Mouse (Mus musculus) cerebellum, adult 11 months (tissue): ENCODE measurements around the gene Prph.
"Not testable (repeated sequence)": the region's sequence is repeated elsewhere in the genome, so short reads cannot be mapped to it uniquely, and the experiment has no call there.

Experiments used
- DNase-seq: peaks from one replicate; pipeline ENCODE4 v3.0.0; 2022

Prph gene

DNA sequence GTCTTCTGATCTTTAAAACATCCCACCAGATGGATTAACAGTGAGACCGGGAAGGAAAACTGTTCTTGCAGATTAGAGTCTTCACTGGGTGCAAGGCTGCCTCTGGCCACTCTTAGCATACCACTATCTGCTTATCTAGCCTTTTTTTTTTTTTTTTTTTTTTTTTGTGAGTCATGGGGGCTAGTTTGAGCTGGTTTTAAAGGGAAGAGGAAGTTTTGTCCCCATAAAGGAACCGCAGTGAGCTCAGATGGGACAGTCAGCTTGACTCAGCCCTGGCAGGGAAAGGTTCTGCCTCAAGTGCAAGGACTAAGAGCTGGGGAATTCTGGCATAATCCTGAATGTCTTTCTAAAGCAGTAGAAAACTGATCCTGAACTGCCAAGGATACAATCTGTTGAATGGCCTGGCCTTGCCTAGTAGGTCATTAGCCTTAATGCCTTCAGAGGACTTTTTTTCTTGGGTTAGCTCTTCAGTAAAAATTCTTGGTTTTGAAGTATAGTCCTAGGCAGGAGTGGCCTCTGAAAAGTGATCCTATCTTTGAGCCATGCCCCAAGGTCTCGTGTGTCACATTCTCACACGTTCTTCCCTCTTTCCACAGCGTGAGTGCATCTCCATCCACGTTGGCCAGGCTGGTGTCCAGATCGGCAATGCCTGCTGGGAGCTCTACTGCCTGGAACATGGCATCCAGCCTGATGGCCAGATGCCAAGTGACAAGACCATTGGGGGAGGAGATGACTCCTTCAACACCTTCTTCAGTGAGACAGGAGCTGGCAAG, 21.3 kb upstream of the Prph start:
- DNase-seq: no peak

DNA sequence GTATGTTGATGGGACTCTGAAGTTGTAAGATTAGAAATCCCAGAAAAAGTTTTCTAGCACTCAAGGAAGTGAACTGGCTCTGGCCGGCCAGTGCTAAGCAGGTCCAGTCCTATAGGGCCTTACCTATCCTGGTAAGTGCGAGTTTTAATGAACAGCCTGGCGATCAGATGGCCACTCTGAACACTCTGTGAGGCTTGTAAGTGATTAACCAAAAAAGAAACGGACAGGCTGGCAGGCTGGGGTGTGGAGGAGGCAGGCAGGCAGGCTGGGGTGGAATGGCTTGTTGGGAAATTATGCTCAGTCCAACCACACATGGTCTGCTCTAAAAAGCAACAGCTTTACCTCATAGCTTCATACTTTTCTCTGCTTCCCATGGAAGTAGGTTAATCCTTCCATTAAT, 19.5 kb upstream of the Prph start:
- DNase-seq: no peak

DNA sequence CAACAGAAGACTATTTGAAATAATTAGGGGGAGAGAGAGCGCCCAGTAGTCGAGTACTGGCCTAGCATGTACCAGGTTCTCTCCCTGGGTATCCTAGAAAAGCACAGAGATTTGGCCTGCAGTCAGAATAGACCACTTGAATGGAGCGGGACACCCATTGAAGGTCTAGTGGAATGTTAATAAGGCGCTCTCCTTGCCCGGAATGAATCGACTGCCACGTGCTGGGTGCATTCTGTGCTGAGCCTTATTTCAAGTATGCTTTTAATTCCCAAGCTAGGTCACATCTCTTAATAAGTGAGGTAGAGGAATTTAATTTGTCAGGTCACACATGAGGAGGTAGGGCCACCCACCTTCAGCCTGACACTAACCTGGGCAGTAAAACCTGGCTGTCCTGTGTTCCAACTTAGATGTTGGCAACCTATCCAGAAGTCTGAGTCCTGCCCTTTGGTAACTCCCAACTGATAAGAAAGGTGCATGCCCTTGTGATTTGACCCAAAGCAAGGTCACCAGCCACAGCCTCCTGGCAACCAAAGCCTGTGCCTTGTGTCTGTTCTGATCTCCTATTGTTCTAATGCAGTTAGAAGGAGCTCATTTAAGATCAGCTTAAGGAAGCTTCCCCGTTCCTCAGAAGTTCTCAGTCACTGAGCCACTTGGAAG, 18.6 kb upstream of the Prph start:
- no peak for DNase-seq

DNA sequence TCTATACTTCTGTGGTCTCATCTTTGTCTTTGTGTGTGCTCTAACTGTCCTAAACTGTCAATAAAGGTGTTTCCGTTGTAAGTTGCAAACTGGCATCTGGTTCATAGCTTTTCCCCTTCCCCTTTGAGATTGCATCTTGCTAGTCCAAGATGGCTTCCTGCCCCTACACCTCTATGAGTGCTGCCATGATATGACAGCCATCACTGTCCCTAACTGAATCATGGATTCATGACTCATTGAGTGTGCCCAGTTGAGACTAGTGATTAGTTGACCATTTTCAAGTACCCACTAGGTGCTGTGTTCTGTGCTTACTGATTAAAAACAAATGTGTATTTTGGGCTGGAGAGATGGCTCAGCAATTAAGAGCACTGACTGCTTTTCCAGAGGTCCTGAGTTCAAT, 16.9 kb upstream of the Prph start:
- DNase-seq: no peak

DNA sequence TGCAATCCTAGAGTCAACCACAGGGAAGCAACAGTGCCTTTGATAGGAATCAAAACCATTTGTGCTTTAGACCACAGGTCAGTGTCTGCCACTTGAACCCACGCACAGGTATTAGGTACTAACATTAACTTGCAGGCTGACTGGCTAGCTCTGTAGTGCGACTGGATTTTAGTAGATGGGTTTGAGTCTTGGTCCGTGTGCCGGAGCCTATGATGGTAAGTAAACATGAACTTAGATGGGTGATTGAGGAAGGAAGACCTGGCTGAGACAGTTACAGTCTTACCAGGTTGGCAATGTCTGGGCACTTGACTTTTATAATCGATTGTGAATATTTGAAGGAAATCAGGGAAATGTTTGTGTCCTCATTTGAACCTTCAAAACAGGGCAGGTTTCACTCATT, 16.2 kb upstream of the Prph start:
- no peak for DNase-seq

DNA sequence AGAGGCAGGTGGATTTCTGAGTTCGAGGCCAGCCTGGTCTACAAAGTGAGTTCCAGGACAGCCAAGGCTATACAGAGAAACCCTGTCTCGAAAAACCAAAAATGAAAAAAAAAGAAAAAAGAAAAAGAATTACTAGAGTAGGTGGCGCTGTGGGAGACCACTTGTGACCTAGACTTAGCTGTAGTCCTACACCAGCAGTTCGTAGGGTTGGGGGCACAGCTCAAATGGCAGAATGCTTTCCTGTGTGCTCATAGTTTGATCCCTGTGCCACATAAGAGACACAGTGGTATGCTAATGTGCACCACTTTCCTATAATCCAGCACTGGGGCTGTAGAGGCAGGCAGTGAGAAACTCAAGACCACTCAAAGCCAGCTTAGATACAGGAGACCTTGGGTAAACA, 15.7 kb upstream of the Prph start:
- DNase-seq: no peak

DNA sequence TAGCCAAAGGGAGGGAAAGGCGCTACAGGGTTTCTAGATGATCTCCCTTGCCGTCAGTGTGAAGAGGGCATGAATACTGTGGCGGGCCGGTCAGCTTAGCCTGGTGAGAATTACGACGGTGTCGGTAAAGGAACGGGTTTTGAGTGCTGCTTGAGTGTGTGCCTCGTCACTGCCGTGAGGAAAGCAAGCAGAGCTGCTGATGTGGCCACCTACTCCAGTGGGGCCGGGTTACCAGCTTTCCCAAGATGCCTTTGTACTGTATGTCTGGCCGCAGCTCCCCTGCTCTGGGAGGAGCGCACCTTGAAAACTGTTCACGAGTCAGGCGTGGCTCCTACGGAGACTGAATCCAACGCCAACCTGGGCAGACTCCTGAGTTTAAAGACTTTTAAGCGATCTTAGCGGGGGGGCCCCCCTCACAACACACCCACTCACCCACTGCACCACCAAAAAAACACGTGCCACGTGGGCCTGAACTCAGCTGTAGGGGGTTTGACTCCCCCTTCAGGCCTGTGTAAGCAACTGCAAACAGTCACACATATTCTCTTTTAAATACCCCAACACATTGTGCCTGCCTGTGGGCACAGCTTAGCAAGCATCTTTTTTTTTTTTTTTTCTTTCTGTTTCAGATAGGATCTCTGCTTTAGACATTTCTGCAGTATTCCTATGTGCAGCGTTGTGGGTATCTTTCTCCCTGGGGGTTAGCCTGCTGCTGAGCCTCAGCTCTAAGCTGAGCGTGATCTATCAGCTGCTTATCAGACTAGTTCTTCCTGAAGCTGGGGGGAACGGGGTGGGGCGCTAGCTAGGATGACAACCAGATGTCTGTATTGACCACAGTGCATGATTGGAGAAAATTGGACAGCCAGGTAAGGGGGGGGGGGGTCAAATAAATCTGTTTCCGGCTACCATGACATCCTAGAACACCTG, 14.7 kb upstream of the Prph start:
- DNase-seq: no peak

DNA sequence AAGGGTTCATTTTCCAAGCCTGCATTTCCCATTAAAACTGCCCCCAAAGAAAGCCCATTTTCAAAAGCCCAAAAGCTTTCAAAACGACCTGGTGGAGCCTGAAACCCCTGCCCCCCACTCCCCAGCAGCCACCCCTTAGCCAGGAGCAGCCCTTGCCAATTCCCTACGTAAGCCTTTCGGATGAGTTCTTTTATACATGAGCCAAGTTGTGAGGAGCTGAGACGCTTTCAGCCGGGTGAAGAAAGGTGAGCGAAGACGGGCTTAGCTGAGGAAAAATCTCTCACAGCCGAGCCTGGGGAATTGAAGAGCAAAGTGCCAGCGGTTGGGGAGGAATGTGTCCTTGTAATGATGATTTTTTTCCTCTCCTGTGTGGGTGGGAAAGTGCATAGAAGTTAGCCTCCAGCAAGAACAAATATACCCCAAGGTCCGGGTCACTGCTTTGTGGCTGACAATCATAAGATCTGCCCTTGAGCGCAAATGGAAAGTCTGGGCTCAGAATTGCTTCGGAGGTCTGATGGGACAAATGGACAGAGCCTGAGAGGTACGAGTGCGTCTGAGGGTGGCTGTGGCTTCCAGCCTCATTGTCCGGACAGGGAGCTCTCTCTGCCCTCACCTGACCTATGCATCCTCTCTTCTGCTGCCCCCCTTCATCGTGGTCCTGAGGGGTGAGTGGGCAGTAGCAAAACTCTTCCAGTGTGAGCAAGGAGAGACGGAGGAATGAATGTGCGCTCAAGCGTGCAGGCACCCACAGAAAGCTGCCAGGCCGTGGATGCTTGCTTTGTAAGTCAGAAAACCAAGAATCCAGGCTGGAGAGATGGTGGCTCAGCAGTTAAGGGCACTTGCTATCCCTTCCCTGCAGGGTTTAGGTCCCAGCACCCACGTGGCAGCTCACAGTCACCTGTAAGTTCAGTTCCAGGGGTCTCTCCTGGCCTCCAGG, 13.8 kb upstream of the Prph start:
- no peak for DNase-seq

DNA sequence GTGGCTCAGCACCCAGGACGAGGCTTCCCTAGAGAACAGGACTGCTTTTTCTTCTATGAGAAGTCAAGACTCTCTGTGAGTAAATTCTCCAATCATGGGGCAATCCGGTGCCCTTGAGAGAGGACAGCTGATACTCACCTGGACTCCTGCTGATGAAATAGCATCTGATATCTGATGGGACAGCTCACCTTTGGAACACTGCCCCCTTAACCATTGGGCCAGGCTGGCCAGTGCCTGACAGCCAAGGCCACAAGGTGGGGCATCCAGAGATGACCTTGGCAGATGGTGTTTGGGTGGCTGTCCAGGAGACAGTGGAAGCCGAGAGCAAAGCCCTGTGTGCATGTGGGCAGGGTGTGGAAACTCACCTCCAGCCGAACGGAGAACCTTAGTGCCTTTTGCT, 12.6 kb upstream of the Prph start:
- DNase-seq: no peak

DNA sequence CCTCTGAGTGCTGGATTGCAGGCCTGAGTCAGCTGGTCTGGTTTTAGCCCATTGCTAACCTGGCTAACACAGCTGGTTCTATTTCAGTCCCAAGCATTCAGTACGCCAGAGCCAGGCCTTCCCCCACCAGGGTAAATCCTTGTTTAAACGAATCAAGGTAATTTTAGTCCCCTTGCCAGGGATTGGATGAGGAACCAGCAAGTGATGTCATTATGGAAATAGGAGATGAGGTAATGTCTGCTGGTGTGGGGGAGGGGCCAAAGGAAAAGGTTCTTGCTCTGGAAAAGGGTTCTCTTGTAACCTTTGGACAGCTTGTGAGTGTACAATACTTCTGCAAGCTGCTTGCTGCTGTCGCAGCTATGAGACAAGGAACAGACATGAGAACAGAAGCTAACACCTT, 10.1 kb upstream of the Prph start:
- DNase-seq: no peak

DNA sequence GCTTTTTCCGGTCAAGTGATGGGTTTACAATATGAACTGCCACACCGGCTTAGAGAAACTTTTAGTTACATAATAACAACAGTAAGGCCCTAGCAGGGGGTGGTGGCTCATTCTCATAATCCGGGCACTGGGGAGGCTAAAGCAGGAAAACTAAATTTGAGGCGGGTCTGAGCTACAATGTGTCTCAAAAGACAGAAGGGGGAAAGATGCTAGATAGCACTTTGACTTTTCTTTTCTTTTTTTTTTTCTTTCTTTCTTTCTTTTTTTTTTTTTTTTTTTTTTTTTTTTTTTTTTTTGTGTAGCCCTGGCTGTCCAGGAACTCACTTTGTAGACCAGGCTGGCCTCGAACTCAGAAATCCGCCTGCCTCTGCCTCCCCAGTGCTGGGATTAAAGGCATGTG, 9.2 kb upstream of the Prph start:
- not testable (repeated sequence) for DNase-seq

DNA sequence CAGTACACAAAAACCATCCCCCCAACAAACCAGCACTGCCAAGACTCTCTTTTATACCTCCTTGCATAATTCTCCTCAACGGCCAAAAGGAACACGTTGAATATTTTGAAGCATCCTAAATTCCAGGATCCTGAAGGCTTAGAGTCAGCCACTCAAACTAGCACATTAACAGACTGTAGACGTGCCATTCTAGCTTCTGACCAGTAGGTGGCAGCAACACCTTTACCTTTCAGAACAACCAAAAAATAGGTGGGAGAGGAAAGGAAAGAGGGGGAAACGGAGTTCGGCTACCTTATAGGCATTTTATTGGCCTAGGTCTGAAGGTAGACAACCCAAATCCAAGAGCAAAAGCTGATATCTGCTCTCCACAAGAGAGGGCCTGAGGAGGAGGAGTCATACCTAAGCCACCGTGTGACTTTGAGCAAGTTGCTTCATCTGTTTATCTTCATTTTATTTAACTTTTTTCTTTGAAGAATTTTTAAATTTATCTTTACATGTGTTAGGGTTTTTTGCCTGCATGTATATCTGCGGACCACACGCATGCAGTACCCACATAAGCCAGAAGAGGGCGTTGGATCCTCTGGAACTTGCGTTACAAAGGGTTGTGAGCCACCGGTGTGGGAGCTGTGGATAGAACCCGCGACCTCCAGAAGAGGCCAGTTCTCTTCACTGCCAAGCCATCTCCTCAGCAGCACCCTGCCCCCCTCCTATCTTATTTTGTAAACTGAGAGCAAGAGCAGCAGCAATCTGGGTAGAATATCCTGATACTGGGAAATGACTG, 5.3 kb upstream of the Prph start:
- peak; percentile 47 for DNase-seq

DNA sequence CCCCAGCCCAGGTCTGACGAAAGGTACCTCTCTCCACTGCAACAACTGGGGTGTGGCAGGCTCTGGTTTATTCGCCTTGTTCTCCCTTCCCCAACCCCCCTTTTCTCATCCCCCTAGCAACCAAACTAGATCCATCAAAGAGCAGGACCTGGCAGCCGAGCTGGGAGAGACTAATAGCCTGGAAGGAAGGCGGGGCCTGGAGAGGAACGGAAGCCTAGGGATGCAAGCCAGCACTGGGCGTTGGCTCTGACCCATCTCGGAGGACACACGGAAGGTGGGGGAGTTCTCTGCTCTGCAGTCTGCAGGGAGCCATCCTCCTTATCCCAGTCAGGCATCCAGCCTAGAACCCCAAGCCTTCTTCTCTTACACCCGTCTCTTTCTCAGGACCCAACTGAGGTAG, 1.6 kb upstream of the Prph start:
- no peak for DNase-seq

DNA sequence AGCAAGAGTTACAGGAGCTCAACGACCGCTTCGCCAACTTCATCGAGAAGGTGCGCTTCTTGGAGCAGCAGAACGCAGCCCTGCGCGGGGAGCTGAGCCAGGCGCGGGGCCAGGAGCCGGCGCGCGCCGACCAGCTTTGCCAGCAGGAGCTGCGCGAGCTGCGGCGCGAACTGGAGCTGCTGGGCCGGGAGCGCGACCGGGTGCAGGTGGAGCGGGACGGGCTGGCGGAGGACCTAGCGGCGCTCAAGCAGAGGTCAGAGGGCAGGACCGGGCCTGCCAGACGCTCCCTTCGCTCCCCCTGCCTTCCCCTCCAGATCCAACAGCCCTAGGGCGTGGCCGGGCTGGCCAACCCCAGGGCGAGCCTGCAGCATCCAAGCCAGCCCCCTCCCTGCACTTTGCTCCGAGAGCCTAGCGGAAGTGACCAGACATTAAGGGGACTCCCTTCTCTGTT, 562 bp downstream of the Prph start:
- no peak for DNase-seq

DNA sequence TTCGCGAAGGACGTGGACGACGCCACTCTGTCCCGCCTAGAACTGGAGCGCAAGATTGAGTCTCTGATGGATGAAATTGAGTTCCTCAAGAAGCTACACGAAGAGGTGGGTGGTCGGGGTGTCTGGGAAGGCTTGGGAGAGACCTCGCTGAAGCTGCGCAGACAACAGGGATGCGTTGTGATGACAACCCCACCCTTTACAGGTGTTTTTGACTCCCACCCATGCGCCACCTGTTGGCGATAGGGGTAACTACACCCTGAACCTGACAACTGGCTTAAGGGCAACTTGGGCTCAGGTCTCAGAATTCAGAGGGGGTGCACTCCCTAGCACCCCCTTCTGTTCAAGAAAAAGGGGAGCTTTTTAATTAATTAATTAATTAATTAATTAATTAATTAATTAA, 1.4 kb downstream of the Prph start:
- no peak for DNase-seq

DNA sequence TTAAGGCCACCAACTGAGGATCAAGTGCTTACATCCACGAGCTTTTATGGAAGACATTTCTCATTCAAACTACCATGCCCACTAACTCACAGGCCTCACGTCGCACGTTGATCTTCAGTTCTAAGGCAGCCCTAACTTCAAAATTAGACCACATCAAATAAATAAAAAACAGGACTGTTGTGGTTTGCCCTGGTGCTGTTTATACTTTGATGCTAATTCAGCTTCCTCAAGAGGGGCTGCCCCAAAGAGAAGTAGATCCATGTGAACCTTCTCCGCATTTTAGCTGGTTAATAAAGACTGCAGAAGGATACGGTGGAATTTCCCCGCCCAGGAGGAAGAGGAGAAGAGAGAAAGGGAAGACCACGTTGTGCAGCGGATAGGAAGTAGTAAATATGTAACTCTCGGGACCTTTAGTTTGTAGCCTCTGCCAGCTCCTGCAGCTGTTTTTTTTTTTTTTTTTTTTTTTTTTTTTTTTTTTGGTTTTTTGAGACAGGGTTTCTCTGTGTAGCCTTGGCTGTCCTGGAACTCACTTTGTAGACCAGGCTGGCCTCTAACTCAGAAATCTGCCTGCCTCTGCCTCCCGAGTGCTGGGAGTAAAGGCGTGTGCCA, 10.7 kb downstream of the Prph start:
- no peak for DNase-seq

DNA sequence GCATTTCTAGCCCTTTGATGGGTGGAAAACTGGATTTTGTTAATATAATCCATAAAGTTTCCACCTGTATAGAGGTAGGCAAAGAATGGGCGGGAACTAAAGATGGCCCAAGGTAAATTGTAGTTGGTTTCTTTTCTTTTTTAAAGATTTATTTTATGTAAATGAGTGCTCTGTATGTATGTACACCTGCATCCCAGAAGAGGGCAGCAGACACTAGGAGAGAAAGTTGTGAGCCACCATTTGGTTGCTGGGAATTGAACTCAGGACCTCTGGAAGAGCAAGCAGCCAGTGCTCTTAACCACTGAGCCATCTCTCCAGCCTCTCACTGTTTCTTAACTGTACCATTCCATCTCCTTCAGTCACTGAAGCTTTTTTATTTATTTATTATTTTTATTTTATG, 17.0 kb downstream of the Prph start:
- DNase-seq: no peak

DNA sequence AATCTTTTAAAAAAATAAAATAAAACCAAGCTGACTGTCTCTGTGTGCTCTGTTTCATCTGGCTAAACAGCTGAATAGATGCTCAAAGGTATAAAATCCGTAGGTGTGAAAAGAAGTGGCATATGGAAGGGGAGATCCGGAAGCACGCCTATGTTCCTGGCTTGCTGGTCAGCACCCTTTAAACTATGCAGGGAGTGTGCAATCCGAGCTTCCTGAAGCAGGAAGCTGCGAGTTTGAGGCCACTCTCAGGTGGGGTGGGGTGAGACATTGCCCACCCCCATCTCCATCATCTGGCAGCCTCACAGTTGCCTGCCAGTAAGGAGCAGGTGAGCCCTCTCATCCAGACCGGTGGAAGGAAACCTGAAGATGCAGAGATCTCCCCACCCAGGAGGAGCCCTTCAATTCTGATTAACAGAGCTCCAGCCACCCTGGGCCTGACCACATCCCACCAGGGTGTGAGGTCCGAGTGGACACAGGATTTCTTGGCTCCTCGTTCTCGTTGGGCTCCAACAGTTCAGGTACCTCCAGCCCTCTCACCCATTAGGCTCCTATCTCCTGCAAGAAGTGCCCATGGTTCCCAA, 19.1 kb downstream of the Prph start, which contains the start of gene Troap:
Troap (plus strand) TSS at position 557 of the 581 bp plus-strand sequence.
- no peak for DNase-seq

DNA sequence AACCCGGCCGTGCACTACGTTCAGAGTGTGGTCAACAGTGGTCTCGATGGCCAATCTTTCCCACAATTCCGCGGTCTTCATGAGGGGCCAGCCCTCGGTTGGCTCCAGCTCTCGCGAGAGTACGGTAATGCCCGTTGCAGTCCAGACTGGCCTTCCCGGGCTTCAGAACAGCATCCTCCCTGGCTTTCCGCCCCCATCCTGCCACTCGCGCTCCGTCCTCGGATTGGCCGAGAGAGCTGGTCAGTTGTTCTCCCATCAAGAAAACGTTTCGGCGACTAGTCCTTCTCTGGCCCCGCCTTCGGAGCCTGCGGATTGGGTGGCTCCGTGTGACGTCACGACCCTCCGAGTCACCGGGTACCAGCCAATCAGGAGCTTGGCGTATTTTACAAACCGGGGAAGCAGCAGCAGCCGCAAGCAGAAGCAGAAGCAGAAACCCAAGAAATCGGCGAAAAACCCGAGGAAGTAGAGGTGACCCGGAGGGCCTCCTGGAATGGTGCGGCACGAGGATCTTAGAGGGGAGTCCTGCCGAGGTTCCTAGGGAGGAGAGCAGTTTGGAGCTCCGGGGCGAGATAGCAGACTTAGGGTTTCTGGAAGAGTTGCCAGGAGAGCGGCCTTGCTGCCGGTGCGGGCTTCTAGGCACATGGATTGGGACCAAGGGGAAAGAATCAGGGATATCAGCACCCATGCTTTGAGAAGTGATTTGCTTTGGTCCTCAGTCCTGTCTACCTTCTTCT, 19.8 kb downstream of the Prph start:
- peak; percentile 99 for DNase-seq

DNA sequence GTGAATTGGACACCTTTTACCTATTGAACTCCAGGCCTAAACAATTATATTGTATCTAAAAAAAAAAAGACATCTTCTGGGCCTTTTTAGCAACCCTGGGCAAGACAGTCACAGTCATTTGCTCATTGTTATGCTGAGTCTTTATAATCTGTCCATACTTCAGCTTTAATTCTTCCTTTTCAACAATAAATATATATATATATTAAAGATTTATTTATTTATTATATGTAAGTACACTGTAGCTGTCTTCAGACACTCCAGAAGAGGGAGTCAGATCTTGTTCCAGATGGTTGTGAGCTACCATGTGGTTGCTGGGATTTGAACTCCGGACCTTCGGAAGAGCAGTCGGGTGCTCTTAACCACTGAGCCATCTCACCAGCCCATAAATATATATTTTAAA, 21.0 kb downstream of the Prph start:
- DNase-seq: not testable (repeated sequence)
